Mouse (Mus musculus) spleen, adult 2 months (tissue): ENCODE measurements around the gene Kazn. TPM values are rescaled to one million over a fixed set of nuclear protein-coding genes. Genes with fewer than 3 reads are reported as not detected.

Experiments used
- DNase-seq, 2 experiments: peaks; one replicate each; pipeline versions ENCODE4 v3.0.0 to v3.0.0-alpha.2; 2012 to 2021; ENCODE audit warnings: low spot score in 2 of 2, low read depth in 1 of 2
- H3K27ac ChIP-seq: fragments of 200-500 bp; 2 replicates; pipeline ENCODE4 v1.5.1; 2012; ENCODE audit warnings: low read length, inconsistent platforms; ENCODE audit not compliant: insufficient read depth
- H3K27me3 ChIP-seq: fragments of 200-500 bp; 2 replicates; pipeline ENCODE4 v1.6.1; 2012; ENCODE audit warnings: mild to moderate bottlenecking, moderate library complexity, low read length, inconsistent platforms; ENCODE audit not compliant: control insufficient read depth, insufficient read depth
- H3K36me3 ChIP-seq: fragments of 200-500 bp; 2 replicates; pipeline ENCODE4 v1.6.1; 2012; ENCODE audit warnings: mild to moderate bottlenecking, low read length, inconsistent platforms; ENCODE audit not compliant: control insufficient read depth, insufficient read depth
- H3K4me1 ChIP-seq: fragments of 200-500 bp; 2 replicates; pipeline ENCODE4 v1.6.1; 2011; ENCODE audit warnings: inconsistent platforms; ENCODE audit not compliant: control insufficient read depth, insufficient read depth, insufficient read length
- H3K4me3 ChIP-seq: fragments of 200-500 bp; 2 replicates; pipeline ENCODE4 v1.5.1; 2011; ENCODE audit warnings: mild to moderate bottlenecking, inconsistent platforms; ENCODE audit not compliant: insufficient read depth, insufficient read length; ENCODE audit errors: extremely low read depth
- CTCF ChIP-seq: fragments of 200-500 bp; IDR thresholded peaks from 2 replicates; pipeline ENCODE4 v1.5.1; 2011; ENCODE audit warnings: mild to moderate bottlenecking, inconsistent platforms; ENCODE audit not compliant: insufficient read depth, insufficient read length, insufficient replicate concordance; ENCODE audit errors: extremely low read depth
- POLR2A ChIP-seq: fragments of 200-500 bp; IDR thresholded peaks from 2 replicates; pipeline ENCODE4 v1.6.1; 2011; ENCODE audit warnings: low read depth, low read length, inconsistent platforms
- WGBS: fragments of 180-500 bp; shearing (Covaris S2); methylation state at CpG from one replicate; pipeline ENCODE4 v1.1.7; 2018; 5-methylcytosine and 5-hydroxymethylcytosine counted together
- polyA plus RNA-seq: library from polyadenylated mRNA; depleted of rRNA; stranded (reverse); fragments of >200 nt; gene quantifications from 2 replicates; pipeline ENCODE4 v1.2.3, GENCODE M21; 2012

Gene Kazn
- polyA plus RNA-seq, 1 experiment: 13.2 TPM

DNA sequence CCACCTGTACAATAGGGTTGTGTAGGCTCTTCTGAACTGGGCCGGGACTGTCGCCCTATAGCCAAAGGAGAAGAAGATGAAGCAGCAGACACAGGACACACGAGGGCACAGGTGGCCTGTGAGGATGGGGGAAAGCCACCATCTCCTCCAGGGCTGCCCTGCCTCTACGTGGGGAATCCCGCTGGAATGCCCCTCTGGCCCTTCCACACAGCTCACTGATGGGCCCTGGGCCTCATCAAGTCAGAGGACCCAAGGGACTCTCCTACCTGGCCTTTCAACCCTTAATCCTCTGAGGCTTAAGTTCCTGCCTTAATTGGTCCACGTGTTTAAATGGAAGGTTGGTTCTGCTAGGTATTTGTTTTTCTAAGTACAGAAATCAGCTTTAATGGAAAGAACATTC lies 95.9 kb downstream of the Kazn start:
- no peak overlapping the region for H3K4me3 ChIP-seq
- TF ChIP-seq CTCF (no peak), POLR2A (no peak)
- H3K27me3 ChIP-seq: no peaks in the 10 kb centered on the region
- 87% methylated on average over 6 of the region's 6 CpGs for WGBS
- H3K4me1 ChIP-seq: no peaks in the 10 kb centered on the region
- DNase-seq: no peak
- H3K27ac ChIP-seq: no peak overlapping the region
- H3K36me3 ChIP-seq: no peaks in the 10 kb centered on the region

DNA sequence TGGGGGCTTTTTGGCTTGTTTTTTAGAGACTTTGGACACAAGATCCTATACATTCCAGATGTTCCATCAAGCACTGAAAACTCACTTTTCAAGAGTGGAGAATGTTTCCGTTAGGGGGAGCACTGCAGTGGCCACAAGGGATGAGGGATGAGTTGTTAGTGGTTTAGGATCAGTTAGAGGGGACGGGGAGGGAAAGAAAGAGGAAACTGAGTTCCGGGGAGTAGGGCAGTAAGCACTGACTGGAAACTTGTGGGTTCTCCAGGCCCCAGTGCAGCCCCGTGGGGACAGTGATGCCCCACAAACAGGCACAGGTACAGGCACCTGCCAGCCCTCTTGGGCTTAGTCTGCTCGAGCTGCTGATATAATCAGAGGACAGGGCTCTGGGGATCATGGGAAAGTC lies 99.5 kb downstream of the Kazn start:
- Histone ChIP-seq H3K27me3 (no peaks in the 10 kb centered on the region), H3K4me1 (no peaks in the 10 kb centered on the region), H3K27ac (no peak overlapping the region), H3K4me3 (no peak overlapping the region), H3K36me3 (no peaks in the 10 kb centered on the region)
- DNase-seq: no peak
- 27% methylated on average over 5 of the region's 5 CpGs for WGBS
- no peak for TF ChIP-seq POLR2A
- no peak for TF ChIP-seq CTCF

DNA sequence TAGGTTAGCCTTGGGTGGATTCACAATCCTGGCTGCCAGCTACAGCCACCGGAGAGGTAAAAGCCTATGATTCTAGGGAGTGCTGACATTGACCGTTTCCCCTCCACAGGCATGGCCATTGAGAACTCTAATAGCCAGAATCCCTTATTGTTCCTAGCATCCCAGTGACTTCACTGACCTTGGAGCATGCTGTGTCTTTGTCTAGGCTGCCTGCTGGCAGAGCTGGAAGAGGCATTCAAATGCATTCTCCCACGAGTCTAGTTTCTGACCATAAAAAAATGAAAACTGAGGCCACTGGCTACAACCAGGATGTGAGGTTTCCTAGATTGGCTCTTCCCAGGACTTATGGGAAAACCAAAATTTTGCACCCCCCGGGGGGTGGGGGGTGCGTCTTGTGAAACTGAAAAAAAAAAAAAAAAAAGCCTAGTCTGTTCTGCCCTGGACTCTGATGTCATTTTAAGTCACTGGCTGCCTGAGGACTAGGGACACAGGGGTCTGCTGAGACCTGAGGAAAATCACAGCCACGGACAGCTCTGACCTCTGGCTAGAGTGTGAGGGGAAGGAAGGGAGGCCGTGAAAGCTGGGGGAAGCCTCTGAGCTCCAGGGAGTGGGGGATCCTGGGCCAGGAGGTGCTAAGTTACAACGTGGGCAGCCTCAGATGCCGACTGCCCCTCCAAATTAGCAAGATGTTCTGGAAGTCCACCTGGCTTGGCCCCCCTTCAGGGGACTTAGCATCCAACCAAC lies 100.7 kb downstream of the Kazn start:
- DNase-seq: no peak
- 89% methylated on average over 9 of the region's 9 CpGs for whole genome bisulfite sequencing
- H3K27me3 ChIP-seq: no peaks in the 10 kb centered on the region
- H3K4me1 ChIP-seq: no peaks in the 10 kb centered on the region
- no peaks in the 10 kb centered on the region for H3K36me3 ChIP-seq
- TF ChIP-seq POLR2A: no peak
- no peak for TF ChIP-seq CTCF
- H3K4me3 ChIP-seq: no peak overlapping the region
- no peak overlapping the region for H3K27ac ChIP-seq

DNA sequence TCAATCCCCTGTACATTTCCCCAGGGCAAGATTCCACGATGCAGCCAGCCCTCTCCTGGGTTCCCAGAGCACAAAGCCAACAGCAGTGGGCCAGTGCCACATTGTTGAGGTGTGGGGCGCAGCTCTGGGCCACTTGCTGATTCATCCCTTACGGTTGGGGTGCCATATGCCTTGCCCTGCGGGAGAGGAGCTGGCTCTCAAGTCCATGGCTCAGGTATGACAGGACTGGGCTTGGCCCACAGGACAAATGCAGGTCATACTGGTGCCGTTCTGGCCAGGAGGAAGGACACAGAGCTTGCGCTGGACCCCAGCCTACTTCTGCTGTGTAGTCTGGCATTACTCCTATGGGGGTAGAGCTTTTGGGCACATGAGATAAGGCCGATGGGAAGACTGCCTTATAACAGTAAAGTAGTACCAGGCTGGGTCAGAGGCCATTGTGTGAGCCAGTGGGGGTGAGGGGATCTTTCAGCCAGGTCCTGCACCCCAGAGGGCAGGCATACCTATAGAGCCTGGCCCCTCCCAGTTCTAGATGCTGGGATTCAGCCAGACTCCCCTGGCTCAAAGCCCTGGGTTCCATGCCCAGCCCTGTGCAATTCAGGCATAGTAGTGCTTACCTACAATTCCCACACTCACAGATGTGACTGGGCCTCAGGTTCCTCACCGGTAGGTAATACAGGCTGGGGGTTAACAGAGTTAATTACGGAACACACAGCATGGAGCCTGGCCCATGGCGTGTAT lies 102.3 kb downstream of the Kazn start:
- DNase-seq: no peak
- H3K36me3 ChIP-seq: no peaks in the 10 kb centered on the region
- H3K27ac ChIP-seq: no peak overlapping the region
- no peak overlapping the region for H3K4me3 ChIP-seq
- TF ChIP-seq POLR2A: no peak
- TF ChIP-seq CTCF: no peak
- WGBS: 90% methylated on average over 10 of the region's 10 CpGs
- no peaks in the 10 kb centered on the region for H3K27me3 ChIP-seq
- H3K4me1 ChIP-seq: no peaks in the 10 kb centered on the region

DNA sequence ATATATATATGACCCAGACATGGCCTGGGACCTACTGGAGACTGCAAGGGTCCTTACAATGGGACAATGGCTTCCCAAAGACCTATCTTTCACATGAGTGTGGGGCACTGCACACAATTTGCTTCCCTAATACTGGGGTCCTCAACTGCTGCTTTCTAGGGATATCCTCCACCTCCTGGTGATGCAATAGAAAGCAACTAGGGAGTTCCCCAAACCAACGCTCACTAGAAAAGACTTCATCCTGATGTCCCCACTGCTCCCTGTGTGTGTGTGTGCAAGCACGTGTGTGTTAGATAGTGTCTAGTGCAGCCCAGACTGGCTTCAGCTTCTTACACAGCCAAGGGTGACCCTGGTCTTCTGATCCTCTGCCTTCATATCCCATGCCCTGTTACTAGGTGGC lies 103.7 kb downstream of the Kazn start:
- no peaks in the 10 kb centered on the region for H3K4me1 ChIP-seq
- no peaks in the 10 kb centered on the region for H3K27me3 ChIP-seq
- H3K4me3 ChIP-seq: no peak overlapping the region
- TF ChIP-seq CTCF (no peak), POLR2A (no peak)
- no peak overlapping the region for H3K27ac ChIP-seq
- no peaks in the 10 kb centered on the region for H3K36me3 ChIP-seq
- no peak for DNase-seq
- 71% methylated on average over 2 of the region's 2 CpGs for WGBS

DNA sequence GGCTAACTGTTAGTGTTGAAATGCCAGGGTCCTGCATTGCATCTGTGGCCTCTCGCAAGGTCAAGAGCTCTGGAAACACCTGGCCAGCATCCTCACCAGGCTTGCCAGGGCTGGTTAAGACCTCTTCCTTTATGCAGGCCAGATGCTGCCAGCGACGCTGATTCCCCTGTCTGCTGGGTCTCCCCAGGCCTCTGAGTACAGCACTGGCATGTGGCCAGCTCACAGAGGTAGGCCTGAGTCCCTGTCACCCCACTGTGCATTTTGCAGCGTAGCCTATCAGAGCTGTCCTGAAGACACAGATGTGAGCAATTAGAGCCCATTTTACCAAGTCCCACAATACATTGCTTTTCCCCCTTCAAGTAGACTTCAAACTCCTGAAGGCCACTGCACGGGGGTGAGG lies 109.0 kb downstream of the Kazn start:
- H3K4me1 ChIP-seq: no peaks in the 10 kb centered on the region
- no peak for DNase-seq
- 56% methylated on average over 5 of the region's 5 CpGs for WGBS
- TF ChIP-seq CTCF: no peak
- no peak for TF ChIP-seq POLR2A
- no peak overlapping the region for H3K27ac ChIP-seq
- H3K36me3 ChIP-seq: no peaks in the 10 kb centered on the region
- no peaks in the 10 kb centered on the region for H3K27me3 ChIP-seq
- no peak overlapping the region for H3K4me3 ChIP-seq

DNA sequence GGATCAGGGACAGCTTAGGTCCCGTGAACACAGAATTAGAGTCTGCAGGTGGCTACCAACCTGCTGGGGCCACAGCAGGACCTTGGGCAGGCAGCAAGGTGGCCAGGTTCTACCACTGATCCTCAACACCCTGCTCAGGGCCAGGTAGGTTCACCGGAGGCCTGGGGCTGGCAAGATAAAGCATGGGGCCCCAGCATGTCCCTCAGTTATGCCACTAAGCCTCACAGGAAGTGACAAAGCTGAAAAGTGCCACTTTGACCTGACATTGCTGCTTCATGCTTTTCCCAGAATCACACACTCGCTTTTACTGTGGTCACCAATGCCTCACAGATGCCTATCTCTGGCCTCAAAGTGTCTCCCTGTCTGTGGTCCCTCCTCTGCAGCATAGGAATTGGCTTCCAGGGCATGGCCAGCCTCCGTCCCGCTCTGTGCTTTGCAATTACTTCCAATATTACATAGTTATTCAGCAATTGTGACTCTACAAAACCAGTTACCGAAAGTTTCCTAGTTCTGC lies 111.9 kb downstream of the Kazn start:
- no peak for DNase-seq
- 32% methylated on average over 6 of the region's 6 CpGs for WGBS
- no peaks in the 10 kb centered on the region for H3K36me3 ChIP-seq
- TF ChIP-seq POLR2A (no peak), CTCF (no peak)
- no peak overlapping the region for H3K27ac ChIP-seq
- no peaks in the 10 kb centered on the region for H3K4me1 ChIP-seq
- H3K27me3 ChIP-seq: no peaks in the 10 kb centered on the region
- H3K4me3 ChIP-seq: no peak overlapping the region
